Mouse (Mus musculus): ENCODE data around the gene Slc48a1.

The Slc48a1 gene

DNA sequence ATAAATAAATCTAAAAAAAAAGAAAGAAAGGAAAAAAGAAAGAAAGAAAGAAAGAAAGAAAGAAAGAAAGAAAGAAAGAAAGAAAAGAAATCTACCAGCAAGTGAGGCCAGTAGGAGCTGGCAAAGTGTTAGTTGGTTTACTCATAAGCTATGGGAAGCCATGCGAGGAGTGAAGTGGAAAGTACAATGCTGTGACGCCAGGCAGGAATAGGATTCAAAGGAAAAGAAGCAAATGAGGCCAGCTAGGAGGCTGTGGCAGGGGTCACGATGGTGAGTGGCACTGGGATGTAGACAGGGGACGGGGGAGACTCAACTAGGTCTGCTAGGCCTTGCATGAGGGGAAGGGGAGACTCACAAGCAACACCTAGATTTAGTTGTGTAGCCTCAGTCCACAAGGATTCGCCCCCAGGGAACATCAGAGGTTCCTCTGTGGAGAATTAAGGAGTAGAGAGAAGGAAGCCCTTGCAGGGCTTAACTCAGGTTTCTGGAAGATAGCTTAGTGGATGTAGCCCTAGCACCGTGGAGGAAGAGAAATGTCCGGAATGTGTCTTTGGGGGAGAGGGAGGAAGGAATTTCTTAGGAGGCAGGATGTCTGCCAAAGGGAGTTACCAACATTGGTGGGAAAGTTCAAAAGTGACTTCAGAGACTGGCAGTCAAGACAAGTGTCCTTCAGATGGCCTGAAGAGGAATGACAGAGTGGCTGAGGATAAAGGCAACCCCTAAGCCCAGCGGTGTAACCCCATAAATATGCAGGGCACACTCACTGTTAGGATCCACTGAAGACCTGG, at the start of gene Slc48a1:
Gene Slc48a1, plus strand, starts transcription at position 210 of the 788 bp plus-strand sequence.
- DNase-seq (ENCODE audit: low spot score in 2 of 2) = no peak

DNA sequence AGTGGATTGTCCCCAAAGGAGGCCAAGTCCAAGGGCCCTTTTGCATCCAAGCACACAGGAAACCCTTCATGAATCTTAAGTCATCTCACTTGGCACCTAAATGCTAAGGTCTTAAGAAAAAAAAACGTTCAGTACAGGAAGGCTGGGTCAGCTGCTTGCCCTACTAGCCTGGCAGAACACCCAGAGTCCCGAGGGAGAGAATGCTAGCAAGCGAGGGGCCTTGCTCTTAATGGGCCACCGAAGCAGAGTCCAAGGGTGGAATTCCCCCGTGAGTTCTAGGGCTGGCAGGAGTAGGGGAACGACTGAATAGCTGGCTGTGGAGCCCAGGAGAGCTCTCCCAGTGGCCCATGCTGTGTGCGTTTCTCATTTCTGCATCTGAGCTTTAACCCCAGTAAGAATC, 49.5 kb upstream of the Slc48a1 start:
- peak in 1 of 2 experiments; percentile 51 for DNase-seq (ENCODE audit: low spot score in 2 of 2)

DNA sequence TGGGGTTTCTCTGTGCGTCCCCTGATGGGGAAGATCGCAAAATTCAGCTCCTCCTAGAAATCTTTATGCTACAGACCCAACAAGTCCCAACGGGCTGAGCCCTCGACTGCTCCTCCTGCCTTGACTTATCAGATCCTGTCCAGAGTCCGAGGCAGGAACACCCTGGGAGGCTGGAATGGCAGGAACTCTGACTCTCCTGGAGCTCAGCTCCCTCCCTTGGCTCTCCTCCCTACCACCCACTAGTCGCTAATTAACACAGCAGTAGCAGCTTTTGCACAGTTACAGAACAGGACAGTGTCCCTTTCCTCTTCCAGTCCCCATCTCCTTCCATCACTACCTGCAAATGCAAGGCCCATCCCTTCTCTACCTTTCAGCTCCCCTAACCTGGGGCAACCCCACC, 48.0 kb upstream of the Slc48a1 start:
- no peak for DNase-seq (ENCODE audit: low spot score in 2 of 2)

DNA sequence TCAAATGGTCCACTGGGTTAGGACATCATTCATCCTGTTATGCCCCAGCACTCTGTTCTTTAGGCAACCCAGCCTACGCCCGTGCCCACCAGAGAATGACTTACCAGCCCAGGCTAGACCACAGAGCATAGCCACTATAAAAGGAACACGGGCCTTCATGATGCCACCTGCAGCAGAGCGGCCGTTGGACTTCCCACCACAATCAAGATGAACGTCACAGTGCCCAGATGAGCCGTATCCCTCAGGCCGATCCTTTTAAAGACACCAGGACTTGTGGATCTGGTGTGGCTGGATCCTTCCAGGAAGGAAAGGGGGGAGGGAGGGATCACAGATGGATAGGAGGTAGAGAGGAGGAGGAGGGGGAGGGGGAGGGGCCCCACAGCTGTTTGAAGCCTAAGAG, 47.2 kb upstream of the Slc48a1 start, which contains the start of gene Endou:
Gene Endou, minus strand, starts transcription at position 229 of the 400 bp plus-strand sequence.
- DNase-seq (ENCODE audit: low spot score in 2 of 2) = no peak

DNA sequence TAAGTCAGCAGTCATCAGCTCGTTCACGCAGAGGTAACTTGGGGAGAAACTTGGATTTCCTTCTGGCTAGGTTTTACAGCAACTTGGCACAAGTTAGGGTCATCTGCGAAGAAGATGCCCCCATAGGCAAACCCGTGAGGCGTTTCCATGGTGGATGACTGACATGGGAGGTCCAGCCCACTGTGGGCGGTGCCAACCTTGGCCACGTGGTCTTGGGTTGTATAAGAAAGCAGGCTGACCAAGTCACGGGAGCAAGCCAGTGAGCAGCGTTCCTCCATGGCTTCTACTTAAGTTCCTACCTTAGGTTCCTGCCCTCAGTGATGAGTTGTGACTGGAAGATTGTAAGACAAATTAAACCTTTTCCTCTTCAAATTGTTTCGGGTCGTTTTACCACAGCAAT, 46.3 kb upstream of the Slc48a1 start:
- no peak for DNase-seq (ENCODE audit: low spot score in 2 of 2)

DNA sequence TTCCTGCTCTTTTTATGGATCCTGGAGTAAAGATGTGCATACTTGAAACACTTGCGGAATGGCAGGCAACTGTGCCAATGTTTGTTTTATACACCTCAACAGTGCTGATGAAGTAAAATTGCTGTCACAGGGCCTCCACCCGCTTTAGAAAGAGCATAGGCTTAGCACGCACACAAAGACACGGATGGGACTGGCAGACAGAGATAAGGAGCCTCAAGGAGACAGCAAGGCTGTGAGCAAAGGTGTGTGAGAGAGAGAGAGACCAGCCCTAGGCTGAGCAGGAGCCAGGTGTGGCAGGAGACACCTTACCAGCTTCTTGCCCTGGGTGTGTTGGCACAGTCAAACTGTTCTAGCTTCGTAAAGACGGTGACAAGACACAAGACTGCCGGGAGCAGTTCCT, 39.4 kb upstream of the Slc48a1 start:
- no peak for DNase-seq (ENCODE audit: low spot score in 2 of 2)

DNA sequence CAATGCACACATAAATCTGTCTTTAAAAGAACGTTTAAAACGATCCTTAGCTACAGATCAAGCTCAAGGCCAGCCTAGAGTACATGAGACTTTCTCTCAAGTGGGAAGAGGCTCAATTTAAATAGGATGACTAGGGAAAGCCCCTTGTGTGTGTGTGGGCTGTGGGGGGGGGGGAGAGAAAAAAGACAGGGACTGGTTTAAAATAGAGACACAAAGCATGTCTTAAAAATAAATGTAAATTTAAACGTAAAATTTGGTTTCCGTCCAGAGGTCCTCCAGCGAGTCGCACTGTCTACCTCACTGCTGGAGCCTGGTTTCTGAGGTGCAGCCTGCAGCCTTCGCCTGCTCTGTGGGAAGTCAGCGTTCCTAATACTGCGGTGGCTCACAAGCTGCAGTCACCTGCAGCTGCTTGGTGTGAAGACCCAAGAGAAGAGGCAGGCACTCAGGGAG, 38.0 kb upstream of the Slc48a1 start:
- no peak for DNase-seq (ENCODE audit: low spot score in 2 of 2)

DNA sequence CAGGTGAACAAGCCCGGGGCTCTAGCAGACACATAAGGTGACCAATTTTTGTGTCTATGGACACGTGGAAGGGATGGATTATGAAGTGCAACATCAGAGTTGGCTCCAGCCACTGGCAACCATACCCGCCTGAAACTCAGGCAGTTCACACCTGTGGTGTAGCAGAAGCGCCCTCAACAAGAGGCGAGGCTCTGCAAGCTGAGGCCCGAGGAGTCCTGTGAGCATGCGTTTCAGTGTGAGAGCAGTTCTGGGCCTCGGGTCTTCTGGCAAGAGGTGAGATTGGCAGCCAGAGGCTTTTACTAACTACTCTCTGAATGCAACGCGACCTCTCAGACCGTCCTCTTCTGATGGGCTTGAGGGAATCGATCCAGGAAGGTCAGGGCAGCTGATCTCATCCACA, 36.7 kb upstream of the Slc48a1 start:
- no peak for DNase-seq (ENCODE audit: low spot score in 2 of 2)

DNA sequence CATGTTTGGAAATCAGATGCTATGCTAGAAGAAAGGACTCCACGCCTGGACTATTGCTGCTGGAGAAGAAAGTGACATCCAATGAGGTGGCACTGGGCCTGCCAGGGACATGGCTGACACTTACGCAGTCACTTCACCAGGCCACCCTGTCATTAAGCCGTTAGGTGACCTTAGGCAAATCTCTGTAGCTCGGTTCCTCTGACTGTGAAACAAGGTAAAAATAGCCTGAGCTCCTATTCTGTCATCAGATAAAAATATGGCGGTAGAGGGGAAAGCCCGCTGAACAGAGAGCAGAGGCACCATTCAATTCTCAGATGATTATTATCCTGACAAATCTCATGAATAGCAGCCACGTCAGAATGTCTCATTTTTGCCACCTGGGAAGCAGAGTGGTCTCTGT, 36.2 kb upstream of the Slc48a1 start:
- no peak for DNase-seq (ENCODE audit: low spot score in 2 of 2)

DNA sequence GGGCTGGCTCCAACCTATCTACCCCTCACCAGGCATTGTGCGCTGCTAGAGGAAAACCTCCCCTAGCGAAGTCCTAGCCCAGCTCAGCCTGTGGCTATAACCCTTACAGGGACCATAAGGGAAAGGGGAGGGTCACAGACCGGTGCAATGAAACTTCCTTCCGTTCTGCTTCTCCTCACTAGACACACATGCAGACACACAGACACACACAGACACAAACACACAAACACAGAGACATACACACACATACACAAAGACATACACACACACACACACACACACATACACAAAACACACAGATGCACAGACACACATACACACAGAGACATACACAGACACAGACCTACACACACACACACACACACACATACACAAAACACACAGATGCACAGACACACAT, 35.7 kb upstream of the Slc48a1 start:
- DNase-seq (ENCODE audit: low spot score in 2 of 2) = no peak

DNA sequence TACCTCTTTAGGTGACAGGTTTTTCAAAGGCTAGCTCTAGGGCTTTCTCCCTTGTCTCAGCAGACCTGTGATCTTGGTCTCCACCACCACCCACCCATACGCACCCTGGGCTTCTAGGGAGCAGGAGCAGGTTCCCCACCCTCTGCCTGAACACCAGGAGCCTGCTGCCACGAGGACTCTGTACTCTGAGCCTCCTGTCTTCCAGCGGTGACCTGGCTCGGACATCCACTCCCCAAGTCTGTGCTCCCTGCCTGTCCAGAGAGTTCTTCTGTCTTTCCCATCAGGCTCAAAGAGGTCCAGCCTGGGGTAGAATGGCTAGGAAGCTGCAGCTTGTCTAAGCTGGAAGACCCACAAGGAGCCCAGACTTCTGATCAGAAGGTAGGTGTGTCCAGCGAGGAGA, 35.1 kb upstream of the Slc48a1 start:
- no peak for DNase-seq (ENCODE audit: low spot score in 2 of 2)

DNA sequence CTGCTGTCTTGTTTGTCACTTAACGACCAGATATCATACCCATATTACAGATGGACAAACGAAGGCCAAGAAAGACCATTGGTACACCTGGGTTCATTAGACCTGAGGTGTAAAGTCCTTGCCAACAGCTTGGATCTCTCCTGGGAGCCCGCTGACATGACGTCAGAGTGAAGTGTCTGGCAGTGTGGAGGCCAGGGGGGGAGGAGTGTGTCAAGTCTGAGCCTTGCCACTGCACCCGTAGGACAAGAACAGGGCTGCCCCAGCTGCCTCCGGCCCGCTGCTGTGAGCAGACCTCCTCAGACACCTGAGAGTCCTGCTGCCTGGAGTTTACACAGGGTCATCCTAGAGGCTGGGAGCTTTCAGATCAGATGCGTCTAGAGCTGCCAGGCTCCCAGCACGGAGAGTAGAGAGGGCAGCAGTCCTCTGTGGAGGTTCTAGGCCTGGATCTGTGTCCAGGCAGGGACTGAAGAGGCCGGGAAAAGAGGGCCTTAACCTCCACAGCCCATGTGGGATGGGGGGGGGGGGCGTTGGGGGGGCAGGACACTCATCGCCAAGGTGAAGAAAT, 34.3 kb upstream of the Slc48a1 start:
- no peak for DNase-seq (ENCODE audit: low spot score in 2 of 2)

DNA sequence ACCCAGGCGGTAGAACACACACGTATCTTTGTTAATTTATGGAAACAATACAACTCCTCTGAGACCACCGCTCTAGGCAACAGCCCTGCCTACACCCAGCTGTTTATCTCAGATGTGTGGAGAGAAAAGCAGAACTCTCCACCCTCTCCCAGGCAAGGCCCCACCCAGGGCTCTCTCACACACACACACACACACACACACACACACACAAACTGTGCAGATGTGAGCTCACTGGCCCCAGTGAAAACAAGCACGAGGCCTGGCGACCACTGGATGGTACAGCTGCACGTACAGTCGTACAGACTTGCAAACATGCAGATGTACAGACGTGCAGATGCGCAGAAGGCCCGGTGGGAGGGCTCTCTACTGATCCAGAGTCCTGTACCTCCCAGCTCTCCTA, 33.4 kb upstream of the Slc48a1 start:
- DNase-seq (ENCODE audit: low spot score in 2 of 2) = no peak

DNA sequence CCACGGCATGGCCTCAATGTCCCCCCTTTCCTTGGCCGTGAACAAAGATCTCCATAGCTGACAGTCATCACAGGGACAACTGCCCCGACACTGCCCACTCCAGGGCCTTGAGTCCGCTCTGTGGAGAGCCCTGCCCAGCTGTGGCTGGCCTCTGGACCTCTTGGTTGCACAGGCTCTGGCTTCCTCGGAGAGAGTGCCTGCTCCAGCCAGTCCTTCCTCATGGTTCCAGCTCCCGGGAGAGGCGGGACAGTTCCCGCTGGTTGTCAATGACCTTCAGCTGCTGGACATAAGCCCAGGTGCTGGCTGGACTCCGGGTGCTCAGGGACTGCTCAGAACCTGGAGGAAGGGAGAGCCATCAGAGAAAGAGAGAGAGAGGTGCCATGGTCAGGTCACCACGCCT, 33.0 kb upstream of the Slc48a1 start:
- peak in 1 of 2 experiments; percentile 41 for DNase-seq (ENCODE audit: low spot score in 2 of 2)

DNA sequence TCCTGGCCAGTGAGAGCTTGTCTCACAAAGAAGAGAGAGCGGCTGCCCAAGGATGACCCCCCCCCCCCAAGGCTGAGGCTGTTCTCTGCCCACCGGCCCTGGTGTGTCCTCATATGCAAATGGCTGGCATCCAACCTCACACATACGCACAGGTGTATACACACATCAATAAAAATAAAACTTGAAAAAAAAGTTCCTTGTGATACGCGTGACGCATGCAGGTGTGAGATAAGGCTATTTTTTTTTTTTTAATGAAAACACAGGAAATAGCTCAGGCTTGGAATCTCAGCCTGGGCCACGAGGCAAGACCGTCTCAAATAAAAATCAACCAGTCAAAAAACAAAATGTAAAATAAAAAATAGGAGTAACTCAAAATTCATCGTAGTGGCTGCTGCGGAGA, 32.0 kb upstream of the Slc48a1 start:
- DNase-seq (ENCODE audit: low spot score in 2 of 2) = no peak

DNA sequence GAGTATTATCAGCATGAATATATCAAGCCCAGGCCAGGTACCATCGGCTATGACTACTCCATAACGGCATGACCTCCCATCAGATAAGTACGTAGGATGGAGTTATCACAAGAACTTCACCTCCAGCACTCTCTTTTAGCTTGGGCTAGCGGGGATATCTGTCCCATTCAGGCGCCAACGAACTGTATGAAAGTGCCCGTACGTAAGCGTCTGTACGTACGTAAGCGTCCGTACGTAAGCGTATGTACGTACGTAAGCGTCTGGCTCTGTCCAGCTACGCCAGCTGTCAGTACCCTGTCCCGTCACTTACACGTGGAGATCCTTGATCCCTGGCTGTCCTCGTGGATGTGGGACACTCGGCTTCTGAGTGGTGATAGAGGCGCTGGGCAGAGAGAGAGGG, 31.6 kb upstream of the Slc48a1 start:
- DNase-seq (ENCODE audit: low spot score in 2 of 2) = no peak

DNA sequence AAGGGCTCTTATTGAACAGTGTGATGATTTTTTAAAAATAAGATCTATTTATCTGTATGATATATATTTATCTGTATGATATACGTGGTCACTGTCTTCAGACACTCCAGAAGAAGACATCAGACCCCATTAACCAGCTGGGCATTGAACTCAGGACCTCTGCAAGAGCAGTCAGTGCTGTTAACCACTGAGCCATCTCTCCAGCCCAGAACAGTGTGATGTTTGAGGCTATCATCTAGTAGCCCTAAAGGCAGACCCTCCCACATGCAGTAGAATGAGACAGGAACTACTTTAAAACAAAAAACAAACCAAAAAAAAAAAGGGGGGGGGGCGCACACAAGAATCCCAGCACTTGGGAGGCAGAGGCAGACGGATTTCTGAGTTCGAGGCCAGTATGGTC, 30.8 kb upstream of the Slc48a1 start:
- no peak for DNase-seq (ENCODE audit: low spot score in 2 of 2)

DNA sequence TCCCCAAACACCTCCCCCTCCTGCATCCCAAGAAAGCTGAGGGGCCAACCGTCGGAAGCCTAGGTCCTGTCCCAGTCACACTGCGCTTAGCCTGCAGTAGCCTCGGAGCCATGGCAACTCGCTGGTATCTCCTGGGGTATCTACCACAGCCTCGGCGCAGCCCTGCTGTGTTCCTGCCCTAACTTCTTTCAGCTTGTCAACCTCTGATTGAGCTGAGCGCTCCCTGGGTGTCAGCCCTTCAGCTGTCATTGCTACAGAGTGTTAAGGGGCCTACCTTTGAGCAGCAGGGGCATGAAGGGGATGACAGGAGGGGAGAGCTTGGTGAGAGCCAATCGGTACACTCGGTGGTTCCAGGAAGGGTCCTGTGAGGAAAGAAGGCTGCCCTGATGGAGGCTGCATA, 30.0 kb upstream of the Slc48a1 start:
- DNase-seq (ENCODE audit: low spot score in 2 of 2) = no peak

DNA sequence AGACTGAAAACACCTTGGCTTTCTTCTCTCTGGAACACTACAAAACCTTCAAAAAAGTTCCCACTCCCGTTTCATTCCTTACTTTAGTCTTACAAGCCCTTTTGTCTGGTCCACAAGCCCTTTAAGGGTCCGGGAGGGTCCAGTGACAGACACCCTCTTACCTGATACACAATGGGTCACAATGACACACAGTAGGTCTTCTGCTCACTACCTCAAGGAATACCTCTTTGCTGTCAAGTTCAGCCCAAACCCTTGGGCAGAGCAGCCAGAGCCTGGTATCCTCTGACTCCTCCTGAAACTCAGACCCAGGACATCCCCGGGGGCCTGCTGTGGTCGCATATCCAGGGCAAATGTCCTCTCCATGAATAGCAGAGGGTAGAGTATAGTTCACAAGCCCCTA, 29.4 kb upstream of the Slc48a1 start:
- no peak for DNase-seq (ENCODE audit: low spot score in 2 of 2)

DNA sequence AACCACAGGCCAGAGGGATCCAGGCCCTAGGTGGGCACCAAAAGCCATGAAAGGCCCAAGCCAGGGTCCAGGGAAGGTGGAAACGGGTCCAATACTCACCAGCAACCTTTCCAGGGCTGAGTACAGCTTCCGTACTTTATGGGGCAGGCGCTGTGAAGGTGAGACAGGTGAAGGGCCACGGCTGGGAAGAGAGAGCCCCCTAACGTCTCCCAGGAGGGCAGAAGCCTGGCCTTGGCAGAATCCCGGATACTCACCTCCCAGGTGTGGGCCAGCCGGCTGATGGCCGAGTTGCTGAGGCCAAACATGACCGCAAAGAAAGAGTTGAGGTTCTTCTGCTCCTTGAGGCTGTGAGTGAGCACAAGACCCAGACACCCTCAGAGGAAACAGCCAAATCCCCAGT, 28.9 kb upstream of the Slc48a1 start:
- DNase-seq (ENCODE audit: low spot score in 2 of 2) = no peak

DNA sequence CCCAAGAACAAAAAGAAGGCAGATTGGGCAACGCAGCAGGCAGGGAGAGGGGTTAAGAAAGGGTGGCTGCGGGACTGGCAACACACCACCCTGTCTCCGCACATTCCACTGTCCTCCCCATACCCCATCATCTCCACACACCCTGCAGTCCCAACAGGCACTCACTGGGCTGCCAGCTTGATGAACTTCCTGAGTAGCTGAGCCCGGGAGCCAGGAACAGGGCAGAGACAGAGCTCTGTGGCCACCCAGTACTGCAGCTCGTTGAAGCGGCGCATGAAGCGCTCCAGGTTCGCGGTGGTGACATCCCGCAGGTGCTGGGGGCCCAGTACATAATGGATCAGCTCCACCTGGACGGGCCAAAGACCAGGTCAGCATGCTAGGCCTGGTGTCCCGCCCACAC, 28.5 kb upstream of the Slc48a1 start:
- no peak for DNase-seq (ENCODE audit: low spot score in 2 of 2)

DNA sequence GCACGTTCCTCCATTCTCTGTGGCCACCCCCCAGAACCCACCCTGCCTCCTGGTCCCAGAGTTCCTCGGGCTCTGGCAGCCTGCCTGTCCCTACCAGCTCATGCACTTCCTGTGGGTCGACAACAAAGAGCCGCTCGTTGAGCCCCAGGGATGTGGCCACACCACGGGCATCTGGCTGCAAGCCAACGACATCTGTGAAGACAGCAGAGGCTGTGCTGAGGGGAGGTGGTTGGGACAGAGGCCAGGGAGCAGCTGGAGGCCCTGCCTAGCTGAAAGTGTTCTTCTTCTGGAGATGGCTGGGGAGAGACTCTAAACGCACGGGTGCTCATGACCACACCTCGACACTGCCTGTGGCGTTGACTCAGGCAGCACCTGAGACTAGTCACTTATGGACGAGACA, 27.6 kb upstream of the Slc48a1 start:
- DNase-seq (ENCODE audit: low spot score in 2 of 2) = peak in 1 of 2 experiments; percentile 48

DNA sequence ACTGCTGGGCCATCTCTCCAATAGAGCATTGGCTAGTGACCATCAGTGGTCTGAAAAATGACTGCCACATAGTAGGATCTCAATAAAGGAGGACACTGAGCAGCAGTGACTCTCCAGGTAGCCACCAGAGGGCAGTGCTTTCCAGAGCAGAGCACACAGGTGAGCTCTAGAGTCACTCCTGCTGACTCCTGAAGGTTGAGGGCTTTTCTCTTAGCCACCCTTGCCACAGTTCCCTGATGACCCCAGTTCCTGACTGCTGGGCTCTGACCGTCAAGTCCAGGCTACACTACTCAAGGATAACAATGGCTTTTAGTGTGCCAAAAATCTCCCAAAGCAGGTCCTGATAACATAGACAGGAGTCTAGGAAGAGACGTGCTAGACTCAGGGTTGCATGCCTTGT, 26.6 kb upstream of the Slc48a1 start:
- no peak for DNase-seq (ENCODE audit: low spot score in 2 of 2)

DNA sequence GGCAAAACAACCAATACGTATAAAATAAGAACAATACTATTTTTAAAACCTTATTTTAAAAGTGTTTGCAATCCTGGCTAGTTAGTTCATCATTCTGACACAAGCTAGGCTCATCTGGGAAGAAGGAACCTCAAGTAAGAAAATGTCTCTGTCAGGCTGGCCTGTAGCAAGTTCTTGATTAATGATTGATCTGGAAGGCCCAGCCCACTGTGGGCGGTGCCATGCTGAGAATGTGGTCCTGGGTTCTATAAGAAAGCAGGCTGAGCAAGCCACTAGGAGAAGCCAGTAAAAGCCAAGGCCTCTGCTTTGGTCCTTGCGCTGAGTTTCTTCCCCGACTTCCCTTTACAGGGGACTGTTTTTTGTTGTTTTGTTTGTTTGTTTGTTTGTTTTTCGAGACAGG, 25.8 kb upstream of the Slc48a1 start:
- no peak for DNase-seq (ENCODE audit: low spot score in 2 of 2)
